Mouse (Mus musculus): ENCODE measurements around the gene Pbx1.

DNA sequence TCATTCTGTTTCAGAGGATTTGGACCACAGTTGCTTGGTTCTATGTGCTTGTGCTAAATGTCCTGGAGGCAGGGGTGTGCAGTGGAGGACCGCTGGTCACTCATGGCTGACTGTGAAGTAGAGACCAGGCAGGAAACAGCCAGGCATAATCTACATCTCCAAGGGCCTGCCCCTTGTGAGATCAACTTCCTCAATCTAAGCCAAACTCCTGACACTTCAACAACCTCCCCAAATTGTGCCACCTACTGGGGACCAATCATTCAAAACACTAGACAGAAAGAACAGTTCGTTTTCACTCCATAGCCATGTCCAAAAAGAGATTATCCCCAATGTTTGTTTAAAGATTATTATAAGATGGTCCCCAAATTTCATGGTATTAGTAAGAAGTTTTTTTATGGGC is 46.8 kb upstream of the Pbx1 start:
- TF ChIP-seq CTCF (IDR thresholded peaks at IDR 0.05; ENCODE audit: control insufficient read depth, insufficient read depth, insufficient replicate concordance, low read depth, low read length) = no peak
- TF ChIP-seq POLR2A (IDR thresholded peaks at IDR 0.05; ENCODE audit: control insufficient read depth, low read depth, low read length) = no peak
